Mouse (Mus musculus) B cell, adult 2 months (primary cell): Measurements from ENCODE around the gene Atp2b4.
A peak's percentile ranks its signal among the peaks of the same experiment; 100 is the strongest.

ENCODE experiments used
- DNase-seq, 2 experiments: peaks; one replicate each; pipeline ENCODE4 v3.0.0; 2022

Atp2b4 gene

DNA sequence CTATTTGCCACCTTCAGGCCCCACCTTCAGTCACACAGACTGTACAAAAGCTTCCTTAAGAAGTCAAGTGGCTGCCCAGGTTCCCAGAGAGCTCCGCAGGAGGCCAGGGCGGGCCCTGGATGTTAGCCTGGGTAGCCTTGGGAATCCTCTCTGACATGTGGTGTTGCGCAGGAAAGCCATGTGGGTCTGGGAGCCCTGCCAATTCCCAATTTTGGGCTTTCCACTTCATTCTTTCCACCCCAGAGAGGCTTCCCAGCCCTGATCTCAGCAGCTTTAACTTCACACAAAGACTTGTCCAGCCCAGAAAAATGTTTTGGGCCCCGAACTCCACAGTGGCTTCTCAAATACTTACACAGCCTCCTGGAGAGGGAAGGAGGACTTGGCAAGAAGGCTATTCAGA lies 56.2 kb downstream of the Atp2b4 start:
- DNase-seq, result no peak

DNA sequence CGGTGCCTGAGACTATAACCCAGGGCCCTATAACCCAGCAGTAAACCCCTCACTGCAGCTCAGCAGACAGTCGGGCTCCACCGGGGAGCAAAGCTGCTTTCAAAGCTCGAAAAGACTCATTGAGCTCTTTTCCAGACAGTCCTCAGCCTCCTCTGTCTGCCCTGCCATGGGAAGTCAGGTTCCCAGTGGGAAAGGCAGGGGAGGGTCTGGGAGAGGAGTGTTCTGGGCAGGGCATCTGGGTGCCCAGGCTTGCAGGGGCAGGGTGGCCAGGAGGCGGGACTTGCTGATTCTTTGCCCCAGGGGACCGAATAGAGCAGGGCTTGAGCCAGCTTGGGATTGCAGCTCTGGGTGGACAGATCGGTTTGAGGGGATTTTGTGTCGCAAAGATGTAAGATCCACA lies 58.3 kb downstream of the Atp2b4 start:
- no peak for DNase-seq

DNA sequence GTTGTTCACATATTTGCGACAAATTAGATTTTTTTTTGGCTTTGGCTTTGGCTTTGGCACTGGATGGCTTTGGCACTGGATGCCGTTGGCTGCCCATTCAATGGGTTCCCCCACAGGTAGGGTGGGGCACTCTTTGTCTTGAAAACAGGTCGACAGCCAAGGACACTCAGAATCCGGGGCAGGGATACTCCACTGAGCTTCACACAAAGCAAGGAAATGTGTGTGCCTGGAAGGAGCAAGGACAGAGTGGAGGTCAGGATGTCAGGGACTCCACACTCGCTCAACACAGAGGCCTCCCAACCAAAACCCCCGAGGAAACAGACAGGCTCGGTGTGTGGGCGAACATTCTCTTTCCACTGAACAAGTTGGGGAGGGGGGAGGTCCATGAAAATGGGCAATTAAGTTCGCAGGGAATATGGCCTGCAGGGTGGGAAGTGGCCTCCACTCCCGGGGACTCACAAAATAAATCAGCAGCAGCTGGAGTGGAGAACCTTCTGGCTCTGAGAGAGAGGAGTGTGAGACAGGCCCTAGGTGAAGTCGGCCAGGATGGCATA lies 58.9 kb downstream of the Atp2b4 start:
- DNase-seq, result no peak

GRCm38 (mm10) chr1:133741171-133741570 lies 59.7 kb downstream of the Atp2b4 start:
- no peak for DNase-seq

DNA sequence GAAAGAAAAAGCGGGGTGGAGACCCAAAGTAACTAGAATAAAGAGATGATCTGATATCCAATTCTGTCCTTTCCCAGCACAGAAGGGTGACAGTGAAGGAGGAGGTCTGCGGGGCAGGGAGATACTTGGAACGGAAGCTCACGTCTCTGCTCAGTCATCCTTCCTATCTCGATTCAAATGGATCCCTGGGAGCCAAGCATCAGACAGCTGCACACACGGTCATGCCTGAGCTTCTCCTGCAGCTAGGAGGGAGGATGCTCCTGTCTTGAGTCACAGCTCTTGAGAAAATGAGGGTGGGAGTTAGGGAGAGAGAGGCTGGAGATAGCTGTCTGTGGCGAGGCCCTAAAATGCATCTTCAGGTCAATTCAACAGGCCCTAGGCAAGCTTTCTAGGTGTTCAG lies 64.2 kb downstream of the Atp2b4 start:
- no peak for DNase-seq

GRCm38 (mm10) chr1:133735995-133736652 lies 64.7 kb downstream of the Atp2b4 start:
- peak in 1 of 2 experiments; percentile 7 for DNase-seq

DNA sequence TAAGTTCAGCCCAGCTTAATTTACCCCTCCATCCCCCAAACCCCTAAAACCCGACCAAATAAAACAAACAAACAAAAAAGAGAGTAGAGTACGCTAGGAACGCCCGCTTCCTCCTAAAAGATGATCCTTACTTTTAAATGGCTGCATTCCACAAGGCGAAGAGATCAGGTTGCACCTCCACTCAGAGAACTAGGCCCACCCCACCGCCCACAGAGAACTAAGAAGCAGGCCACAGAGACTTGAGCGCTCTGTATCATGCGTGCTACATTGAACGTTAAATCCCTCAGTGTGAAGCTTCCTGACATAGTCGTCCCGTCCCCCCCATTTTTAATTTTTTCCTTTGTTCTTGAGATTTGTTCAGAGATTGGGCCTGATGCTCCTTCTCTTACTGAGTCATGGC lies 68.0 kb downstream of the Atp2b4 start:
- no peak for DNase-seq

DNA sequence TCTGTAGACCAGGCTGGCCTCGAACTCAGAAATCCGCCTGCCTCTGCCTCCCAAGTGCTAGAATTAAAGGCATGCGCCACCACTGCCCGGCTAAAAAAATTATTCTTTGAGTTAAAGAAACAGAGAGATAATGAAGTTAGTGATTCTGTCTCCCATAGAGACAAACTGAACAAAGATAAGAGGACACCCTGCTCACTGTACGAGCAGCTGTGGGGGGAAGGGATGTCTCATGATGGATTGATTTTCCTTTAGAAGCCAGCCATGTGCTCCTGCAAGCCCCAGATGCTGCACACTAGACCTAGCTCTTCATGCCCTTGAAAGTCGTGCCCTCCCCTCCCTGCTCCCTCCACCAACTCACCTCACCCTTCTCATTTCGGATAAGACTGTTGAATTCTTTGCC lies 72.5 kb downstream of the Atp2b4 start:
- no peak for DNase-seq

DNA sequence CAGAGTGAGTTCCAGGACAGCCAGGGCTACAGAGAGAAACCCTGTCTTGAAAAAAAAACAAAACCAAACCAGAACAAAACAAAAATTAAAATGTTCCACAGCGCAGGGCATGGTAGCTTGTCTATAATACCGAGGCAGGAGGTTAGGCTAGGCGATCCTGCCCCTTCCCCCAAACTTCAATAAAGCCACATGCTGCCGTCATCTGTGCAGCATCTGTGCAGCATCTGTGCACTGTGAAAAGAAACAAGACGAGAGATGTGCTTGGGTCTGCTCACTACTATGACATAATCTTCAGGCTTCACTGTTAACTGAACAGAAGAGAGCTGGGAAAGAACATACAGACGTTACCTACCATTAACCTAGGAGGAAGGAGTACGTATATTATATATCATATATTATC lies 80.5 kb downstream of the Atp2b4 start:
- no peak for DNase-seq

DNA sequence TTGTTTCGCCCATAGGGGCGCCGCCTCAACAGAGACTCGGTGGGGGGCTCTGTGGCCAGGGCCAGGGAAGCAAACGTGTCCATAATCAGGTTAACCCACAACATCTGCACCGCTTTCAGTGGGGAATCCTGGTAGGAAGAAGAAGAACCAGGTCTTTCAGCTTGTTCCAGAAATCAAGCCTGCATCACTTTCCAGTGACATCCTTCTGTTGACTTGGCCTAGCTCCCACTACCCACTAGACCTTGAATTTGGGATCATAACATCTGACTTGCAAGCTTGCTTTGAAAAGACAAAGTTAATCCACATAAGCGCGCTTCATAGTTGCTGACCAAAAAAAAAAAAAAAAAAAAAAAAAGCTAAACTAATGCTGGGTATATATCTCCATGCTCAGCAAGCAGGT lies 82.1 kb downstream of the Atp2b4 start:
- no peak for DNase-seq

DNA sequence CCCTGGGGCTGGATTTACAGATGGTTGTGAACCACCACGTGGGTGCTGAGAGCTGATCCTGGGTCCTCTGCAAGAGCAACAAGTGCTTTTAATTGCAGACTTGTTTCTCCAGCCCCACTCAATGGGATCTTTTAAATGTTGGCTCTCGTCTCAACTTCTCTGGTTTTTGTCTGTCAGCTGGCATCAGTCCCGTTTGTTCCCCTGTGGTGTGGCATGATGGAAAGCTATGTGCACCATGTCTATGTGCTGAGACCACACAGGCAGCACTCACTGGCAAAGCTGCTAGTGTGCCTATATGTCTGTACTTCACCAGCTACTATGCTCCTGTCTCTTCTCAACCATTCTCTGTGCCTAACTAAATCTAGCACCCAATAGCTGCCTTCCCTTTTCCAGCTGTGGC lies 82.5 kb downstream of the Atp2b4 start:
- no peak for DNase-seq

DNA sequence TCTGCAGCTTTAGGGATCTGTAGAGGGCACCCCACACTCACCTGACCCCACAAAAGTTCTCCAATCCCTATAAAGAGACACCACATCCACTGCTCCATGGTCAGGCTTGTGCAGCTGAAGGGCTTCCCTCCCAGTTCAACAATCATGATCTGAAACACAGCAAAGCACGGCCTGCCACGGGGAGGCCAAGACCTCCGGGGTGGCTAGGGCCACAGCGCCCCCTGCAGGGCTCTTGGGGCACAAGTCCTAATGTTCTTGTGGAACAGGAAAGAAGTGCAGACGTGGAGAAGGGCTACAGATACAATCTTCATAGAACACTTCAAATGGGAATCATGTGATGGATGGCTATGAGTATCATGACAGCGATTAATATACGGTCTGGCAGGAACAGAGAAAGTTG lies 84.4 kb downstream of the Atp2b4 start:
- peak; percentile 90 to 91 for DNase-seq

DNA sequence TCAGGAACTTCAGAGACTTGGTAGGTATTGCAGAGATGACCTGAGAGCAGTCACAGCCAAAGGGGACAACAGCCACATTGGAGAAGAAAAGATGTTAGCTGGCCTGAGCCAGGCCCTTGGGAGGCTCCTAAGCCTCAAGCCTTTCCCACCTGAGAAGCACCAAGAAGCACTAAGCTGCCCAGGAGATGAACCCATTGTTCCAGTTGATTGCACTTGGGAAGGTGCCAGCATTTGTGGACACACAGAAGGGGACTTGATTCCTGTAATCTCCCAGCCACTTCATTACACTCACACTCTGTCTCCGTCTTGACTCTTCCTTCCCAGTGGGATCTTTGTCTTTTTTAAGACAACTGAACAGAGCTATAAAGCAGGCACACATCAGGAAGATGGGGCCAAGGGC lies 85.7 kb downstream of the Atp2b4 start:
- no peak for DNase-seq

GRCm38 (mm10) chr1:133713009-133713370 lies 87.9 kb downstream of the Atp2b4 start:
- no peak for DNase-seq

- DNase-seq, result no peak
Measured at GRCm38 (mm10) chr1:133712288-133713008, 88.4 kb downstream of the Atp2b4 start.

DNA sequence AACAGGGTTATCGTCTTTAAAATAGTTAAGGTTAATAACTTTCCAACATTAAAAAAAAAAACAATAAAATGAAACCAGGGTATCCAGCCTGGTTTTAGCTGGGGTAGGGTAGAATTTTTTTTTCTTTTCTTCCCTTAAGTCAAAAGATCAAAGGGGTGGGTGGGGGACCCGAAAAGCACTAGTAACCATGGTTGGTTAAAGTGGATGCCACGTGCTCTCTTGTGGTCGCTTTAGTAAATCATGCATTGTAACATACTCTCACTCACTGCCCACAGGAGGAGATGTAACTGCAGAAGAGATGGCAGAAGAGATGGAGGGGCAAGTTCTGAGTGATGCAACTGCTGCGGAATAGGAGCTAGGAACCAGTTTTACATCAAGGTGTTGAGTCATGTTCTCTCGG lies 89.5 kb downstream of the Atp2b4 start:
- DNase-seq, result no peak

DNA sequence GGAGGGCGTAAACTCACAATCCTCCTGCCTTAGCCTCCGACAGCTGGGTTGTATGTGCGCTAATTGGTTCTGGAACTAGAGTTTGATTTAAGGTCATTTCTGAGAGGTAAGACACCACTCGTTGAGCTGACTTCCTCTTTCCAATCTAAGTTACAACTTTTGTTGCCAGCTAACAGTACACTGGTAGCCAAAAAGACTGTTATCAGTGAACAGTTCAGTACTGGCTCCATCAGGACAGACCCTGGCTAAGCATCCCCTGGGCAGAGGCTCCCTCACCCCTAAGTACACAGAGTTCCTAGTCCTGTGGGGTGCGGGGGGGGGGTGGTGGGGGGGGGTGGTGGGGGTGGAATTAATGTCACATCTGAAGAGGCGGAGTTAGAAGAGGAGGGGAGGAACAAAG lies 89.9 kb downstream of the Atp2b4 start:
- DNase-seq, result peak in 1 of 2 experiments; percentile 16

GRCm38 (mm10) chr1:133709292-133709691 lies 91.5 kb downstream of the Atp2b4 start:
- DNase-seq, result no peak

GRCm38 (mm10) chr1:133701824-133702223 lies 99.0 kb downstream of the Atp2b4 start:
- DNase-seq, result peak; percentile 45 to 58

DNA sequence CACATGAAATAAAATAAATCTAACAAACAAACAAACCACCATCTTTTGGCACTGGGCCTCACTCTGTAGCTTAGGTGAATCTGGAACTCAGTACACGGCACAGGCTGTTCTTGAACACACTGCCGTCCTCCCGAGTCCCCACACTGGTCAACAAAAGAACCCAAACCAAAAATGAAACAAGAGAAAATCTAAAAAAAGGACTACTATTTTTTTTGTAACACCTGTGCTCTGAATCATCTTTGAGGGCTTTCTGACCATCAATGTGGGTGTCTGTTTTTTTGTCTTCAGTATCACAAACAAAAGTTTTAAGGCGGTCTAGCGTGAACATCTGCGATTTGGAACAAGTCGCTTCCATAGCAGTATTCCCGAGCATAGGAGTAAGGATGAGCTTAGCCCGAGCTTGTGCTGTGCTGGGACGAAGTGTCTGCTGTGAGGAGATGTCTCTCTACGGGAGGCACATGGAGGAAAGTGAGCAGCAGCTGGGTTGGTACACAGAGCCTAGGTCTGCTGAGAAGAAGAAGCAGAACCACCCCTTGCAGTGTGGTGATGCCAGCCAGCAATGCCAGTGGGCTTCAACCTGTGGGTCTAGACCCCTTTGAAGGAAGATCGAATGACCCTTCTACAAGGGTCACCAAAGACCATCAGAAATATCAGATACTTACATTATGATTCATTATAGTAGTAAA lies 102.8 kb downstream of the Atp2b4 start:
- peak; percentile 39 to 52 for DNase-seq

DNA sequence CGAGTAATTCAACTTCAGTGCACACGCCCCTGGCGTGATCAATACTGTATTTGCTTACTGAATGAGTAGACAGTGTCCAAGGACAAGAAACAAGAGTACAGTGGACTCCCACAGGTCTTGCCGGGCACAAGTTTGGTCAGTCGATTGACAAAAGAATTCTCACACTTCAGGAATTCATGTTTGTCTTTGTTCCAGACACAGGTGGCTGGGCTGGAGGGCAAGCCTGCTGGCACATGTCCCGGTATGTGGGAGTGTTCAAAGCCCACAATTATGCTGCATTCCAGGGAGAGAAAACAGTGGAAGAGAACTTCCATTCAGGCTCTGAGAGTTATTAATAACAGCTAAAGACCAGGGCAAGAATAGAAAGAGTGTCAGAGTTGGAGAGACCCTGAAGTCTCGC lies 104.9 kb downstream of the Atp2b4 start:
- DNase-seq, result no peak

DNA sequence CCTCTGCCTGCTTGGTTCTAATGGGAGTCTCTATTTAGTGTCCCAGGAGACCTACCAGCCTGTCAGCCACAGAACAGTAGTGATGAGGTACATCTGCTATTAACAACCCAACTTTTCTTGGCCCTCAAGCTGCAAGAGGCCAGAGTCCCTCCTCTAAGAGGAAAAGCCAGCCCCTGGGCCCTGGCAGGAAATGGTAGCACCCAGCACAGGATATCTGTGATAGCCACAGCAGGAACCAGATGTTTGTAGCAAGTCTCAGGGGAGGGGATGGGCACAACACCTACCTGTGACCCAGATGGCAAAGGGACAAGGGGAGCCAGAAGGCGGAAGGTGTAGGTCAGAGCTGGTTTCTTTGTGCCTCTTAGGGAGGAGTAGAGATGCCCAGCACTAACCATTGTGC lies 106.0 kb downstream of the Atp2b4 start:
- peak; percentile 79 to 85 for DNase-seq

- no peak for DNase-seq
Measured at GRCm38 (mm10) chr1:133694301-133694700, 106.5 kb downstream of the Atp2b4 start.

DNA sequence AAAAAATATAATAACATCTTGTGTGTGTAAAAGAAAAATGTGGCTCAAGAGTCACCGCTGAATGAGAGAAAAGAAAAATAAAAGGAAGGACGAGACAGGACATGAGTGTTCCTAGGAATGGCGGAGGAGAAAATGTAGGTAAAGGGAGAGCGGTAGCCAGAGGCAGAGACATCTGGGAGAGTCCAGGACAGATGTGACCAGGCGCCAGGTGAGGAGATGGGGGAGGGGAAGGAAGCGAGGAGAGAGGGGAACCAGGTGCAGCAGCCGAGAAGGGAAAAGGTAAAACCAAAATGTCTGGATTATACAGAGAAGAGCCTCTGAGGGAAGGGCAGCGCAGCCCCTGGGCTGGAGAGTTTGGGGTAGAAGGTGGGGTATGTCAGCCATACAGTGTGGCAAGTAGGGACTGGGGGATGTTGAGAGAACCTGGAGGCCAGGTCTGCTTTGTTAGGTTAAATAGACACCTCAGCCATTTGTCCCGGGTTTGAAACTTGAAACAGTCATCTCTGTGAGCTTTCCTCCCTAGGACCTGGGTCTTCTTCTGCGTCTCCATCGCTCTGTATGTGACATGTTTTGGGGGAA lies 107.2 kb downstream of the Atp2b4 start:
- no peak for DNase-seq
